Mouse (Mus musculus): ENCODE measurements at regions not wholly inside any gene's neighbourhood (a gene's known extent, or its start where the extent isn't known, plus 50 kb on each side); places are given as distances from the start of the nearest gene placed in this dataset.

DNA sequence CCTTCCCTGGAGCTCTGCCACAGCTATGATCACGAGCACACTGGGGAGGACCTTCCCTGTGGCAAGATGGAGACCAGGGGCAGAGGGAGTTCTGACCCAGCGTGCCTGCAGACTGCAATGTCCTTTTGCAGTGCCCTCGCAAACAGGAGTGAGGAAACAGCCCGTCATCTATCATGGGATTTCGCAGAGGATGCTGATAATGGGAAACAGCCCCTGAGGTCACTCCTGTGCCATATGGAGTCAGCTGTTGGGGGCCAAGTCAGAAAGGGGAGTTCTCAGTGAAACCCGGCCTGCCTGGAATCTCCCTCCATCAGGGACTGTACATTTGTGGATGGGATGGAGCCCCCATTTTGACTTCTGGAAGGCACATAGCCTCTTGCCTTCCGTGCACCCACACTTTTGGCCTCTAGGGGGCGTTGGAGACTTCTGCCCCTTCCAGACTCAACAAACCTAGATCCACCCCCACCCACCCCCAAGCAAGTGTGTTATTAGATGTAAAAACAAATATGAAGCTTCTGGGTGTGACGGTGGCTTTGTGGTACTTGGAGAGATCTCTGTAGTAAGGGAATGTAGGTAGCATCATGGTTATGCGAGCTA is 98.1 kb downstream of the Kdr start:
- DNase-seq (ENCODE audit: low spot score in 2 of 2): no peak

DNA sequence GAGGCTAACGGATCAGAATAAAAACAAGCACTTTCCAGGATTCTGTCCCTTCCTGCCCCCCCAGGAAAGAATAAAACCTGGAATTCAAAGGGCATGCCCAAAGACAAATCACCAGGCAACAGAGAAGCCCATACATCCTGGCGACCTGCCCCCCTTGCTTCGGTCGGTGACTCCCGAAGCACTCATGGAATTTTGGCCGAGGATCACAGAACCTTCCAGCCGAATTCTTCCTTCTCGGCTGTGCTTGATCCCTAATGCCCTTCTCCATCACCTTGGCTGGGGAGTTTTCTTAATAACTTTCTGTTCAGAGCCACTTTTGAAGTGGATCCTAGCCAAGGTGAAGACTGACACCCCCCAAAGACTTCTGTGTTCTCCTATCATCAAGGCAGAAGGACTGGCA is 99.9 kb downstream of the Kdr start:
- no peak for DNase-seq (ENCODE audit: low spot score in 2 of 2)

DNA sequence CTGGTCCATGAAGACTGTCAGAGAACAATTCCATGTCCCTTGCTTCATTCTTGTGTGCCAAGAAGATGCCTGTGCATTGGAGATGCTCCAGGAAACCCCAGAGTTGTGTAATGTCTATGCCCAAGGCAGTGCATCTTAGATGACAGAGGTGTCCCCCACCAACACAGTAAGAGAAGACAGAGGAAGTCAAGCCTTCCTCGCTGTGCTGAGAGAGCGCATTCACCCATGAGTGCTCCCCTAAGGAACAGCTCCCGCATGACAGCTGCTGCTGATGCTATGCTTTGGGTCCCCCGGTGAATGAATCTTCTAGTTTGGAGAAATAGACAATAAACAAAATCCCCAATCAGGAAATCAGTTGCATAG is 100.7 kb downstream of the Kdr start:
- no peak for DNase-seq (ENCODE audit: low spot score in 2 of 2)

DNA sequence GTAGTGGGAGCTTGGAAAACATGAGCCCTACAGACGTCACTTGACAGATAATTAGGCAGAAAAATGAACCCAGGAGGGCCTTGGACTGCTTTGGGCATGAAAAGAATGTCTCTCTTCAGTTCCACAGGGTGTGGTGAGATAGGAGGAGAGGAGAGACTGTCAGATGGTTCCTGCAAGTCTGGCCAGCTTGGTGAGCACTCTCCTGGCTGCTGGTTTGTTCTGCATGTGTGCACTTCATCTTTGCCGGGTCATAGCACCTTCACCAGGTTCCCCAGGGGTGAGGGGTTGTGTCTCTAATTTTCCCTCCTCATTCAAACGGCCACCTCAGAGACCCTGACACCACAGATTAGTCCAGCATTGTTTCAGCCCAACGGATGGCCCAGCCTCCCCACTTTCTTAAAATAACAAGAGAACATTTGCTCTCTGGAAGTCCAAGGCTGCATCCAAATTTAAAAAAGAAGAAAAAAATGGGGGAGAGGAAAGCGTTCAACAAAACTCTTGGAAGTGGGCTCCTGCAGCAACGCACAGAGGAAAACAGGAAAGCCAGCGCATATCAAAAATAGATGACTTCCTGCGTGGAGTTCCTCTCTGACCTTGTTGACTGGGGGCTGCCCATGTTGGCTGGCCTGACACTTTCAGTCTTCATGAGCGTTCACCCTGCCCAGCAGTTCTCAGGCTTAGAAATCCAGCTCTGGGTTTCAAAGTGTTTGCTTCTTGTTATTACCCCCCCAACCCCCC is 101.2 kb downstream of the Kdr start:
- DNase-seq (ENCODE audit: low spot score in 2 of 2): no peak

DNA sequence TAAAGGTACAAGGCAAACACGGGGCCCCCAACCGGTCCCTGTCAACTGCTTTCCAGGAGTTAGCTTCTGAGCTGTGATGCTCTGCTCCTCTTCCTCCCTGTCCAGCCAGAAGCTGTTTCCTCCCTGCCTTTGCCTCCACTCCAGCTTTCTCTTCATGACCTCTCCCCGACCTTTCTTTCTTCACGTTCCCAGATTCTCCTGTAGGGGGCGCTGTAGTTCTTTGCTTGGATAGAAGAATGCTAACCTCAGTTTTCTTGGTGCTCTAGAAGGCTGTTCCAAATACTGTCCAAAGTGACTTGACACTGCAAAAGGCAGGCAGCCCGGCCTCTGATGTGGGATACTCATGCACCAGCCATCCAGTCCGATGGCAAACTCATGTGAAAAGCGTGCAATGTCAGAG is 107.1 kb downstream of the Kdr start:
- peak; percentile 55 to 62 for DNase-seq (ENCODE audit: low spot score in 2 of 2)

DNA sequence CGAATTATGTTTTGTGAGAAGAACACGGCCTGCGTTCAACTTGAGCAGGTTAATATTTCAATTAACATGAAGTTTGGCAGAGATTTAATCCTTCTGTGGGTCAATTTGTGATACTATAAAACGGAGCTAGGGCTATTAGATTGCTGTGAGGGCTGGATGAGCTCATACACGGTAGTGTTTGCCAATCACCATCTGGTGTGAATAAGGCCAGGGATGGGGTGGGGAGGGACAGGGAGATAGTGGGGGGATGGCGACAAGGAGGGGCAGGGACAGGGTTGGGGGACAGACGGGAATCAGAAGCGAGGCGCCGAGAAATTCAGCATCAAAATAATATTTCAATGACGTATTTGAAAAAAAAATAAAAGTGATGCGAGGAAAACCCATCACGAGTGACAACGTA is 107.6 kb downstream of the Kdr start:
- DNase-seq (ENCODE audit: low spot score in 2 of 2): no peak

DNA sequence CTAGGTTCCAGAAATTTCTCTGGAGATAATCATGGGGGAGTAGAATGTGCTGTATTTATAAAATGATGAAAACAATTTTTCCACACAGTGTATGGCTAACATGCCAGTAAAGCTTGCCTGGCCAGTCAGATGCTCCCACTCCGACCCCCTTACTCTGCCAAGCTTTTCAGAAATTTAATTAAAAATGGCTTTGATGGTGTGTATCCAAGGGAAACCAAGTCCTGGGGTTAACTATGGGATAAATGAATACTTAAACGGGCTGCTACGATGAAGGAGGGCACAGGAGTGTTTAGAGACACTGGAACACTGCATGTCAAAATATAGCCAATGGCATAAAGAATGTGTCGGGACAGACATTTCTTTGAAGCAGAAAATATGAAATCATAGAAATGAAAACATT is 108.7 kb downstream of the Kdr start:
- no peak for DNase-seq (ENCODE audit: low spot score in 2 of 2)

DNA sequence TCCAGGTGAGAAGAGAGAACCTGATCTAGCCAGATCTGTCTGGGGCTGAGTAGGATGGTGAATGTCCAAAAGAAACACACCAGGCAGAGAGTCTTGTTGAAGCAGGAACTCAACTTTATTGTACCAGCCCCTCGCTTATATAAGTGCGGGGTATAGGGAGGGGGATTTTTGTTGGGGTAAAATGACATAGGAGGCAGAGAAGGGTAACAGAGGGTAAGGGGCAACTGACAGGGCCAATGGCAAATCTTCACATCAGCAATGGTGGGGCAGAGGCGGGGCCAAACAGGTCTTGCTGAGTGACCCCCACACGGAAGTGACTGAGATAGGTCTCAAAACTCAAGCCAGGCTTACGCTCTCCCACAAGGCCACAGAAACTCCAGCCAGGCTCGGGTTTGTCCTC is 113.2 kb downstream of the Kdr start:
- no peak for DNase-seq (ENCODE audit: low spot score in 2 of 2)

DNA sequence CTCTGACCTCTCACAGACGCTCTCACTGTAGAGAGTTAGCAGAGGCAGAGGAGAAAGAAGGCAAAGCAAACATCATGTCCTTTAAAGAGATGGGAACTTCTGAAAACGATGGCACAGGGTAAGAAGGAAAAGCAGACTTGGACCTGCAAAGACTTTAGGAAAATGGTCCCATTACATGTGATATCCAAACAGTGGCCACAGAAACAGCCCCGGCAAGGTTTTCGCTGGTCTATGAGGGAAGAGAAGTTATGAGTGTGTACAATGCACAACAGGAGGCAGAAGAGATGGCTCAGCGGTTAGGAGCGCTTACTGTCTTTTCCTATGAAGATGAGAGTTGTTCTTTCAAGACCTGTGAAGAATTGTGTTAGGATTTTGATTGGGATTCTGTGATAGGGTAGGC is 114.9 kb downstream of the Kdr start:
- DNase-seq (ENCODE audit: low spot score in 2 of 2): no peak

DNA sequence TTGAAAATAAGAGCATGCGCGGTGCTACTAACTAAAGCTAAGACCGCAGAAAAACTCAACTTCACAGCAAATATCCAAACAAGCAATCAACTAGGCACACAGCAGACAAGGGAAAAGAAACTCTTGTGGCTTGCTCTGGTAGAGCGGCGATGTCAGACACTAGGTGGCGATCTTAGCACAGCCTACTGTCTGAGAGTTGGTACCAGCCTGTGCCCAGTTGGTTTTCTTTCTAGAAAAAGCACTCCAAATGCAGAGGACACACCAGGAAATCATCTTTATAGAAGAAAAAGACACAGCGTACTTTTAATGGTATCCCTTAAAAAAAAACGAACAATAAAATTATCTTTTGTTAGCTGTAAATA is 115.6 kb downstream of the Kdr start:
- DNase-seq (ENCODE audit: low spot score in 2 of 2): peak; percentile 40 to 56

DNA sequence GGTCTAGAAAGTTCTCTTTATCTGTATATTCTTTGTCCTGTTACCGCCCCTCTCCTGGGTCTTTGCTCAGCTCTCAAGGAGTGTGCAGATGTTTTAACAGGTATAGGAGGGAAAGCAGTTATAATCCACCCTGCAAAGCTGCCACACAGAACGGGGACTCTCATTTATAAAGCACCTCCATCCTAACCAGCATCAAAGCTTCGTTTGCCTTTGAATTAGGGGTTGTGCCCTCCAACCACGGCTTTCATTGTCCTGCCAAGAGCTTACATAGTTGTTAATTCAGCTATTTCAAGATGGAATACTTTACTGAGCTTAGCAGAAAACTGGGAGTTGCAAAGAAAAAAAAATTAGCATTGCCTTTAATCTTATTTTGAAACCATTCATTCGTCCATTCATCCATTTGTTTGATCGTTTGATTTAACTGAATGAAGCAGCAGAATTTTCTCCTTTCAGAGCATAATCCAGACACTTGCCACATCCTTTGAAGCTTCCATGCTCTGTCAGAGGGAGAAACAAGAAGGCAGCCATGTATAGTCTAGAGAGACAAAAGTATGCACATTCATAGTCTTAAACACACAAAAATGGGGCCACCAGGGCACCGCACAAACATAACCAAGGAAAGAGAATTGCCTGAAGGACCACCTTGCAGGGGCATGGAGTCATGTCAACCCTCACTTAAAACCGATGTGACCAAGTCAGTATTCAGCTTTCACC is 116.2 kb downstream of the Kdr start:
- no peak for DNase-seq (ENCODE audit: low spot score in 2 of 2)

DNA sequence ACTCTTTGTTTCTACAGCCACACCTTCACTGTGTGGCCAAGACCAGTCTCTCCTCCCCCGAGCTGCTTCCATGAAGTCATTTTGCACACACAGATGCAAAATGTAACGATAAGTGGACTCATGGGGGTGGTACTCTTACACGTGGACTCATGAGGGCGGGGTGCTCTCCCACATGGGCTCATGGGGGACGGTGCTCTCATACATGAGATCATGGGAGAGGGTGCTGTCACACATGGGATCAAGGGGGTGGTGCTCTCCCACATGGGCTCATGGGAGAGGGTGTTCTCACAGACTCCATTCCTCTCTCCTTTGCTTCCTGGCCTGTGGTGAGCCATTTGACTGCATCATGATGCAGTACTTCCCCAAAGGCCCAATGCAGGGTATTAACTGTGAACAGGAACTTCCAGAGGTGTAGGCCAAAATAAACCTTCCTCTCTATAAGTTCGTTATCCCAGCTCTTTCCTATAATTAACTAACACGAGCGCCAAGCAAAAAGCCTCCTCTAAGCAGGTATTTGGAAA is 118.9 kb downstream of the Kdr start:
- no peak for DNase-seq (ENCODE audit: low spot score in 2 of 2)

DNA sequence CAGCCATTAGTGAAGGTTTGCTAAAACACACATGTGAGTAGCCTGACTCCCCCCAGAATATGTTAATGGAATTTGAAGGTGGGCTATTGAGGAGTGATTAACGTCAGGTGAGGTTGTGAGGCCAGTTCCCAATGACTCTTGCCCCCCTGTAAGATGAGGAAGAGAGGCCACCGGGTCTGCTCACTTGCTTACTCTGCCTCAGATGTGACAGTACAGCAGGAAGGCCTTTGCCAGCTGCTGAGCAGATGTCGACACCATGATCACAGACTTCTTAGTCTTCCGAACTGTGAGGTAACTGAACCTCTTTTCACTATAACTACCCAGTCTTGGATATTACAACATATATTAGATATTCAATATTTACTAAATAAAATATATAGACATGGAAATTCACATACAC is 127.4 kb downstream of the Kdr start:
- no peak for DNase-seq (ENCODE audit: low spot score in 2 of 2)

DNA sequence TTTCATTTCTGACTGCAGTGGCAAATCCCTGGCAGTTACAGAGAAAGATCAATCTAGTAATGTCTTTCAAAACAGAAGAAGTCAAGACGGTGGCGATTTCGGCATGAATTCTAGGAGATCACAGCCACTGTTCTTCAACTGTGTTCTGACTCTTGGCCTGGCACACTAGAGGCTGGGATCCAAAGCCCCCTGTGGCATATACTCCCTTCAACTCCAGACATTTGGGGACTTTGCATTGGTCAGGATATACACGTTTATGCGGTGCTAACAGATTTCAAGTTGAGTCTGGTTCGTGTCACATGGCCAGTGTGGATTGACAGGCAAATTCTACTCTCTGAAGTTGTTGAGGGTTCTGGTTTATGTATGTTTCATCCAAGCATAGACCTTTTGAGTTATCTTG is 130.3 kb downstream of the Kdr start:
- no peak for DNase-seq (ENCODE audit: low spot score in 2 of 2)

DNA sequence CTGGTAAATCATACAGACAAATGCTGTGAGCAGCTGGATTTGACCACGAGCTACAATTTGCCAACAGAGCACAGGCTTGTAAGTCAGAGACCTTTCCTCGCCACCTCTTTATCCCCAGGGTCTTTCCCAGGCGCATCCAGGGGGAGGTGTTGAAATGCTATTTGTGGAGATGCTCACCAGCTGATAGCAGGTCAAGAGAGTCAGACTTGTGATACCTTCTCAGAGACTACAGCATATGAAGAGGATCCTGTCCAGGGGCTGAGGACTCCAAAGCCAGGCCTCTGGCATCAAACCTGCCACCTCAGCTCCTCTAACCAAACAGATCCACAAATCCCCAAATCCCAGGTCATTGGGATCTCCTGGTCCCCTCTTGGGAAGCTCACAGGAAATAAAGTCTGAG is 130.9 kb downstream of the Kdr start:
- no peak for DNase-seq (ENCODE audit: low spot score in 2 of 2)

DNA sequence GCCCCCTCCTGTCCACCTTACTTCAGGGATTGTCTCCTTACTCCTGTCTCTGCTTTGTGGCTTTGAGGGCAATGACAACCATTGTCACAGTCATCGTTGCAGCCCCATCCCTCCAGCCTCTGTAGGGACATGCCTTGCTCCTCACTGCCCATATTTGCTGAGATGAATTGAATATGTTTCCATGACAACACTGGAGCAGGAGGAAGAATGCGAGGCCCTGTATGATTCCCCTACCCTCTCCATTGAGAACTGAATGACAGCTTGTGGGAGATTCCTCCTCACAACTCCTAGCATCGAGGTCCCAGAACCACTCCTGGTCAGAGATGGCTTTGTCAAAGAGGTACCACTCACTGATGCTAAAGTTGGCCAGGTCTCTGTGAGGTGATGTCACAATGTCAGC is 132.2 kb downstream of the Kdr start:
- DNase-seq (ENCODE audit: low spot score in 2 of 2): no peak

DNA sequence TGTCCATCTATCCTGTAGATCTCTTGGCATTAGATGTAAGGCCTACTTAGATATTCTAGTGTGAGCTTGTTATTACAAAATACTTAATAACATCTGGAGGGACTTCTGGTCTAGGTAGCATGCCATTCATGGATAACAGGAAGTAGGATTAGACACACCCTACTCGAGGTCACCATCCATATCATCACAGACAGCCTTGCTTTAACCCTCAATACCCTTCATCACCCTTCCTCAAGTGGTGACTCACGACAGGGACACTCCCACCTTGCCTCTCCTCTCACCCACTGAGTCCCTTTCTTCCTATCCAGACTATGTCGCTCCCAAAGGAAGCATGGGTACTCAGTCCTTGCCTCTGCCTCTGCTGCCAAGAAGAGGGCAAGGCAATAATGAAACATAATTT is 134.5 kb downstream of the Kdr start:
- no peak for DNase-seq (ENCODE audit: low spot score in 2 of 2)

DNA sequence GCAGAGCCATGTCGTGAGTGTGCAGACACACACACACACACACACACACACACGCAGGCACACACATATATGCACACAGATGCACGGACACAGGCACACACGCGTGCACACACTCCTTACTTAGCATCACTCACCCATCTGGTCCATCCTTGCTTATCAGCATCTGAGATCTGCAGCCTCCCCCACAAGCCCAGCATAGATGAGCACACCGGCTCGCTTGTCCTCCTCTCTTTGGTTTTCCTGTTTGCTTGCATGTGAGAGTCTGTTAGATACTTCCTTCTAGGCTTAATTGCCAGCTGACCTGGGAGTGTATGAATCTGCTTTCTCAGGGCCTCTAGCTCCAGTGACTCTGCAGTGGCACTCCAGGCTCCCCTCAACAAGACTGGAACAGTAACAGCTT is 137.8 kb downstream of the Kdr start:
- DNase-seq (ENCODE audit: low spot score in 2 of 2): no peak

DNA sequence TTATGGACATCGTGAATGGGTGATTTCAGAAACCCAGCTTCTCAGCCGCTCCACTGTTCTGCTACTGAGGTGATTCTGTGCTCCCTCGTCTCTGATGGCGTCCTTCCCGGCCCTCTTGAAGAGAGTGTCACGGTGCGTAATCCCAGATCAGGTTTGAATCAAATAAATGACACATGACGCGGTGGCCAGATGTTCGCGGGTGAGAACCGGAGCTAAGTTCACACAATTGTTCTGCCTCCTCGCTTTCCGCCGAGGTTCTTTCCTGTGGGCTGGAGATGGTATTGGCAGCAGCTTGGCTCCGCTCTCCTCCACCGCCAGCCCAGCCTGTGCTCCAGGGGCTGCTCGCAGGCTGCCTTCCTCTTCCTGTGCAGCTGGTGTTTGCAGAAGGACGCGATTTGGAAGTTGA is 142.7 kb downstream of the Kdr start:
- DNase-seq (ENCODE audit: low spot score in 2 of 2): peak in 1 of 2 experiments; percentile 6

DNA sequence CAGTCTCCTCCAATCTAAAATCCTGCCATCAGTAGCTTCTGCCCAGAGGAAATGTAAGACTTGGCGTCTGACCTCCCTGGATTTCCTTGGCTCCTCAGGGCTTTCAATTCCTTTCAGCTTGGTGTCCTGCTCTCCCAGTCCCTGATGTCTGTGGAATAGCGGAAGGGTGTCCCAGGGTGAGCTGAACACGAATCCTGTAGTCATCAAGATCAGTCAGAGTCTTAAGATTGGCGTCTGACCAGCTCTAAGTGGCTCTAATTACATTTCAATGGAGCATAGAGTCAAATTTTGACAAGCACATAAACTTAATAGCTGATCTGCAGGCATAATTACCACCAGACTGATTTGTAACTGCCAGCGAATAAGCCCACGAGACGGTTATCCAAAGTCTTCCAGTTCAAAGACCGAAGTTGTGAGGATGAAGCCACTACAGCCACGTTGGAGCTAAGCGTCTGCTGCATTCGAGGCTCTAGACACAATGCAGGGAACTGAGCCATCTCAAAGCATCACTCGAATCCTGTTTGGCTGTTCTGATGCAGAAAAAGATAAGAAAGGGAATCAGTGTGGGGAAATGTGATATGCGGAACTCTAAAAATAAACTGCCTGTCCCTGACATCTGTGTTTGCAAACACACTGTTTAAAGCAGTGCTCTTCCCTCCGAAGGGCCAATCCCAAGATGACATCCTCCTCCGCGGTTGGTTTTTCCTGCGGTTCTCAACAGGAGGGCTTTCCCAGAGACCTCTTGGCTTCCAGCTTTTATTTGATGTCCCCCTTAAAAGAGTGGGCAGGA is 143.3 kb downstream of the Kdr start:
- DNase-seq (ENCODE audit: low spot score in 2 of 2): no peak

DNA sequence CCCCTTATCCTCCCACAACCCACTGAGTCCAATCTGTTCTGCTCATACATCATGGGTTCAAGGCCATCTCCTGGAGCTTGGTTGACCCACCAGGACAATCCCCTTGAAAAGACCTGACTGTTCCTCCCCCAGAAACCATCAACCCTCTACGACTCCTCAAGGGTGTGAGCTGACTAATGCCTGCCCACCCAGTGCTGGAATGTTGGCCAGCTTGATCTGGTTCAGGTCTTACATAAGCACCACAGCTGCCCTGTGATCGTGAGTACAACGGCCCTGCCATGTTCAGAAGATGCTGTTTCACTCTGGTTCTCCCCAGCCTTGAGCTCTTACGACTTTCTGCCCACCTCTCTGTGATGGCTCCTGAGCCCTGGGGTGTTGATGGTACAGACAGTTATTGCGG is 145.9 kb downstream of the Kdr start:
- DNase-seq (ENCODE audit: low spot score in 2 of 2): no peak

DNA sequence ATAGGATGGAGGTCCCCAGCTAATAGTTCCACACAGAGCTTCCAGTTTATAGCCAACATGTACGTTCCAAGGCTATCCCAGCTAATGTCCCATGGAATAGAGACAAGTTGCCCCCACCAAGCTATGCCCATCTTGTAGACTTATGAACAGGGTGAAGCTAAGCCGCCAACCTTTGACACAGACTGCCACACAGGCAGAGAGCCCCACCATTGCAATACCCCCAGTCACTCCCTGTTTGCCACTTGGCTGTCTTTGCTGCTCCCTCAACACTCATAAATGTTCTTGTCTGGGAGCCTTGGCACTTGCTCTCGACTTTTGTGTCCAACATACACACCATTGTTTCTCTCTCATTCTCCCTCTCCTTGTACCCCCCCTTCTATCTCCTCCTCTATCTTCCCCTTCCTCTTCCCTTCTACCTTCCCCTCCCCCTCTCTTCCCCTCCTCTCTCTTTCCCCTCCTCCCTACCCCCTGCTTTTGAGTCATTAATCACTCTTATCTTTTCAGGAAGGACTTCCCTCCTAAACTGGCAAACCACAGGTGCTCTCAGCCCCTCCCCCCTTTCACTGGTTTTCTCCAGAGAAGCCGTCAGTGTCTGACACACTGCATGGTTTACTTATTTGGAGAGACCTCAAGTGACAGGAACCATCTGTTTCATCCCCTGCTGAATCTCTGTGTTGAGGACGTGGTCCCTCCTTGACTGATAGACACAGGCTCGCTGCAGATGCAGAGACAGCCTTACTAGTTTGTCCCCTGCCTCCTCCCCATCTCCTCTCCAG is 148.2 kb downstream of the Kdr start:
- no peak for DNase-seq (ENCODE audit: low spot score in 2 of 2)
